Mouse (Mus musculus) kidney, postnatal 0 days (tissue): ENCODE measurements around the gene Cdh24. TPM values are rescaled to one million over a fixed set of nuclear protein-coding genes. Genes with fewer than 3 reads are reported as not detected.
A peak's percentile ranks its signal among the peaks of the same experiment; 100 is the strongest.

Source experiments
- ATAC-seq: fragments of 200-750 bp; cut with Nextera tagmentation; replicated peaks from 2 replicates; pipeline ENCODE4 v1.8.0; 2017; ENCODE audit warnings: low read depth, moderate number of reproducible peaks, moderate TSS enrichment, moderate library complexity; ENCODE audit not compliant: low FRiP score
- DNase-seq: peaks from one replicate; pipeline ENCODE4 v3.0.0-alpha.2; 2016; ENCODE audit warnings: low spot score
- H3K27ac ChIP-seq: fragments of 300-500 bp; sonication (generic); 2 replicates; pipeline ENCODE4 v1.5.1; 2014; ENCODE audit warnings: mild to moderate bottlenecking
- H3K27me3 ChIP-seq: fragments of 300-500 bp; sonication (generic); 2 replicates; pipeline ENCODE4 v1.6.1; 2014; ENCODE audit warnings: low read length, mixed read lengths; ENCODE audit not compliant: insufficient read depth
- H3K36me3 ChIP-seq: fragments of 300-500 bp; sonication (generic); 2 replicates; pipeline ENCODE4 v1.6.1; 2014; ENCODE audit warnings: low read length, mixed read lengths; ENCODE audit not compliant: insufficient read depth
- H3K4me1 ChIP-seq: fragments of 300-500 bp; sonication (generic); replicated peaks from 2 replicates; pipeline ENCODE4 v1.6.1; 2014; ENCODE audit warnings: antibody characterized with exemption, low read length, mixed read lengths; ENCODE audit not compliant: insufficient read depth
- H3K4me2 ChIP-seq: fragments of 300-500 bp; sonication (generic); 2 replicates; pipeline ENCODE4 v1.6.1; 2014; ENCODE audit warnings: mild to moderate bottlenecking, low read length, moderate library complexity, mixed read lengths
- H3K4me3 ChIP-seq: fragments of 300-500 bp; sonication (generic); replicated peaks from 2 replicates; pipeline ENCODE4 v1.5.1; 2014; ENCODE audit warnings: low read depth, low read length
- H3K9ac ChIP-seq: fragments of 300-500 bp; sonication (generic); 2 replicates; pipeline ENCODE4 v1.6.1; 2014; ENCODE audit warnings: low read depth, low read length
- H3K9me3 ChIP-seq: fragments of 300-500 bp; sonication (generic); replicated peaks from 2 replicates; pipeline ENCODE4 v1.6.1; 2016; ENCODE audit warnings: low read length, inconsistent platforms, mixed read lengths
- CTCF ChIP-seq: IDR thresholded peaks from 2 replicates; pipeline ENCODE4 v1.5.1; 2016; ENCODE audit warnings: antibody characterized with exemption, low read depth, mild to moderate bottlenecking, moderate library complexity
- WGBS: fragments of 180-500 bp; shearing (Covaris S2); extraction: QIAGEN DNeasy Blood & Tissue Kit; methylation state at CpG from one replicate; pipeline ENCODE4 v1.1.7; 2014; 5-methylcytosine and 5-hydroxymethylcytosine counted together
- polyA plus RNA-seq: library from polyadenylated mRNA; unstranded; fragments of >200 nt; fragmentation: Nextera tagmentation; extraction: Ambion mirVana; gene quantifications from 2 replicates; pipeline ENCODE4 v1.2.1, GENCODE M21; 2015

Gene Cdh24
- polyA plus RNA-seq, 1 experiment from 2014 or later, result 1.4 TPM

DNA sequence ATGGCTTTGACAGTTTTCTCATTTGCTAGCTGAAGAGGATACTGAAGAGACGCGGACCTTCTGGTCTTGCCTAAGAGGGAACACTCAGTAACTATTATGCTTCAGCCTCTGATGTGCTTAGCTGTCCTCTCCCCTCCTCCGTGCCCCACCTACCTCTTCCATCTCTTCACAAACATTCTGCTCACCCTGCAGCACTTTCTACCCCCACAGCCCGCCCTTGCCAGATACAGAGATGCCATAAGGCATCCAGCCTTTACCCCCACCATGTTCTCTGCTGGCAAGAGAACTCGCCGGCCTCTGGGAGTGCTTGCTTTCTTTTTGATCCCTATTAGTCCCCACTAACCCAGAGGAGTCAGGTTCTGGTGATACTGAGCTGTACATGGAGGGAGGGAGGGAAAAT, 30.5 kb downstream of the Cdh24 start:
- Histone ChIP-seq H3K27me3 (no peaks in the 10 kb centered on the region), H3K27ac (no peak overlapping the region), H3K9ac (no peak overlapping the region), H3K36me3 (peaks cover 13% of the 10 kb centered on the region), H3K4me3 (no peak overlapping the region), H3K4me1 (no peaks in the 10 kb centered on the region), H3K4me2 (no peak overlapping the region), H3K9me3 (no peaks in the 10 kb centered on the region)
- WGBS, result 86% methylated on average over 6 of the region's 6 CpGs
- no peak for DNase-seq
- TF ChIP-seq CTCF, result no peak
- no peak for ATAC-seq

- H3K4me1 ChIP-seq, result 0 out of 2 replicates have a peak, but pooled peaks cover 2% of the 10 kb centered on the region
- H3K9ac ChIP-seq, result no peak overlapping the region
- H3K27me3 ChIP-seq, result no peaks in the 10 kb centered on the region
- peaks cover 10% of the 10 kb centered on the region for H3K36me3 ChIP-seq
- no peak overlapping the region for H3K4me3 ChIP-seq
- DNase-seq, result peak; percentile 43
- no peak for ATAC-seq
- peak; percentile 69 for TF ChIP-seq CTCF
- no peak overlapping the region for H3K27ac ChIP-seq
- no peak overlapping the region for H3K4me2 ChIP-seq
- no peaks in the 10 kb centered on the region for H3K9me3 ChIP-seq
- WGBS, result 78% methylated on average over 4 of the region's 4 CpGs
Observed at GRCm38 (mm10) chr14:54609962-54610361, 31.2 kb downstream of the Cdh24 start.

DNA sequence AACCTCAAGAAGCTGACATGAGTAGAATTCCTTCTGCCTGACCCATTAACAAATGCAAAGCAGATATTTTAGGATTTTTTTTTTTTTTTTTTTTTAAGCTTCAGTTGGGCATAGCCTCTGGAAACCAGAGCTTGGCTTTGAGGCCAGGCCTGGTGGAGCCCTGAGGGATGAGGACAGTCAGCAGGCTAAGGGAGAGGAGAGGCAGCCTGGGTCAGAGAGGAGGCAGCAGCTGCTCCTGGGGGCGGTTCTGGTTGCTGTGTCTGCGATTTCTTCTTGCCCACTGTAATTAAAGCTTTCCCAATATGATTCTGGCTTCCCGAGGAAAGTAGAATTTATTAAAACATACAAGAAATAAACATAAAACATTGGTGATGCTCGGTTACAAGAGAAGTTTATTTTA, 31.9 kb downstream of the Cdh24 start:
- H3K4me2 ChIP-seq, result no peak overlapping the region
- DNase-seq (no peak), ATAC-seq (no peak)
- no peak for TF ChIP-seq CTCF
- H3K4me1 ChIP-seq, result 0 out of 2 replicates have a peak, but pooled peaks cover 2% of the 10 kb centered on the region
- H3K36me3 ChIP-seq, result peaks cover 7% of the 10 kb centered on the region; the same call in 1 of the 2 replicates
- H3K9ac ChIP-seq, result no peak overlapping the region
- H3K27ac ChIP-seq, result no peak overlapping the region
- H3K9me3 ChIP-seq, result no peaks in the 10 kb centered on the region
- H3K4me3 ChIP-seq, result no peak overlapping the region
- 55% methylated on average over 4 of the region's 4 CpGs for WGBS
- no peaks in the 10 kb centered on the region for H3K27me3 ChIP-seq

GRCm38 (mm10) chr14:54607226-54607625, 33.9 kb downstream of the Cdh24 start:
- no peak overlapping the region for H3K9ac ChIP-seq
- DNase-seq (no peak), ATAC-seq (no peak)
- H3K27ac ChIP-seq, result no peak overlapping the region
- H3K4me3 ChIP-seq, result no peak overlapping the region
- no peaks in the 10 kb centered on the region for H3K36me3 ChIP-seq
- no peak for TF ChIP-seq CTCF
- 0 out of 2 replicates have a peak, but pooled peaks cover 5% of the 10 kb centered on the region for H3K4me1 ChIP-seq
- WGBS, result 51% methylated on average over 8 of the region's 8 CpGs
- no peaks in the 10 kb centered on the region for H3K27me3 ChIP-seq
- H3K9me3 ChIP-seq, result no peaks in the 10 kb centered on the region
- H3K4me2 ChIP-seq, result no peak overlapping the region

DNA sequence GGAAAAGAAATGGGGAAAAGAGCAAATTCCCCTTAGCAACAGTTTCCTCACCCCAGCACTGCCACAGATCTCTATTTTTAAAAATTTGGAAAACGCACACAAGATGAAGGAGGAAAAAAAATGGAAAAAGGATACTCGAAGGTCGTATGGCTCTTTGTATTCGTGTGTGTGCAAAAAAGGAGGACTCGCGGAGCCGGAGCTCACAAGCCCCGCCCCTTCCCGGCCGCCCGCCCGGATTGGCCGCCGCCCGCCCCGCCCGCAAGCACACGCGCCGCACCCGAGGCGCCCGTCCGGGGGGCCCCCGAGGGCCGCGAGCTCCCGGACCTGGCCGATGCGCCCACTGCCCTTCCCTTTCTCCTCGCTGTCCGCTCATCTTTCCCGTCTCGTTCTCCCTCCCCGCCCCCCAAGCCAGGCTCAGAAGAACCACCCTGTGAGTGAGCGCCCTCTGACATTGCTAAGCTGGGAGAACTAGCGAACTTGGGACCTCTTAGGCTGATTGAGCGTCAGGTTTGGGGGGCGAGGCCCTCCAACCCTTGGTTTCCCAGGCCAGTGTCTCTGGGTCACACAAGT, 35.3 kb downstream of the Cdh24 start, which contains the start of gene 4931414P19Rik:
Gene 4931414P19Rik (minus strand): TSS at position 242 of the 570 bp plus-strand sequence.
- TF ChIP-seq CTCF, result no peak
- 0 out of 2 replicates have a peak, but pooled peaks cover 5% of the 10 kb centered on the region for H3K4me1 ChIP-seq
- no peaks in the 10 kb centered on the region for H3K9me3 ChIP-seq
- peak within 1 kb of the TSS; percentile 34 for H3K4me3 ChIP-seq
- DNase-seq (peak; percentile 91), ATAC-seq (peak; percentile 67)
- peak within 1 kb of the TSS; percentile 50 for H3K9ac ChIP-seq
- H3K27me3 ChIP-seq, result no peaks in the 10 kb centered on the region
- peak within 1 kb of the TSS; percentile 71 for H3K27ac ChIP-seq
- WGBS, result under 1% methylated on average over 35 of the region's 39 CpGs
- peak within 1 kb of the TSS; percentile 55 for H3K4me2 ChIP-seq
- H3K36me3 ChIP-seq, result no peaks in the 10 kb centered on the region

DNA sequence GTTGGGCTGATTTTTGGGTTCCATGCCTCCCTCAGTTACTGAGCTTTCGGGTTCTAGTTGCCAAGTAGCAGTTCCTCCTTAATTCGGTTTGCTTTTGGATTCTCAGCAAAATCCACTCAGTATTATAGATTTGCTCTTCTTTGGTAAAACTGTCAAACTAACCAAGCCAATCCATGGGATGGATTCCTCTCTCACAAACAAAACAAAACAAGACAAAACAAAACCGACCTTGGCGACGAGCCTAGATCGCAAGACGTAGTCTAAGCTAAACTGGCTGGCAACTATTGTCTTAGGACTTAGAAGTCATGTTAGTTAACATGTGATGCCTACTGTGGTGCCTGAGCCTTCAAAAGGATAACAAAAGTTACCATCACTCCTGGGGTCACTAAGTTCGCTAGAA, 37.5 kb downstream of the Cdh24 start:
- DNase-seq, result no peak
- Histone ChIP-seq H3K9me3 (no peaks in the 10 kb centered on the region), H3K9ac (no peak overlapping the region), H3K27ac (peak overlapping the region; percentile 94), H3K4me1 (0 out of 2 replicates have a peak, but pooled peaks cover 5% of the 10 kb centered on the region), H3K36me3 (0 out of 2 replicates have a peak, but pooled peaks cover 4% of the 10 kb centered on the region), H3K4me3 (peak overlapping the region; percentile 52; the same call in 1 of the 2 replicates), H3K4me2 (peak overlapping the region; percentile 47; the same call in 1 of the 2 replicates), H3K27me3 (no peaks in the 10 kb centered on the region)
- 88% methylated on average over 8 of the region's 8 CpGs for WGBS
- TF ChIP-seq CTCF, result no peak
- no peak for ATAC-seq
